Mouse (Mus musculus): ENCODE measurements at regions not wholly inside any gene's neighbourhood (a gene's known extent, or its start where the extent isn't known, plus 50 kb on each side); places are given as distances from the start of the nearest gene placed in this dataset.
A peak's percentile ranks its signal among the peaks of the same experiment; 100 is the strongest.

- Histone ChIP-seq H3K27me3 (ENCODE audit: insufficient read depth, low read length) (no peaks in the 10 kb centered on the region), H3K4me3 (ENCODE audit: low read length) (no peak overlapping the region), H3K36me3 (ENCODE audit: insufficient read depth, low read length) (no peaks in the 10 kb centered on the region), H3K4me1 (ENCODE audit: insufficient read depth, low read length) (no peaks in the 10 kb centered on the region), H3K27ac (no peak overlapping the region), H3K4me2 (ENCODE audit: low read depth, low read length) (no peak overlapping the region), H3K9ac (replicated peaks; ENCODE audit: low read length) (no peak overlapping the region), H3K9me3 (ENCODE audit: low read length) (no peaks in the 10 kb centered on the region)
- WGBS, result 87% methylated on average over 4 of the region's 4 CpGs
- ATAC-seq, result no peak
- TF ChIP-seq CTCF (IDR thresholded peaks at IDR 0.05; ENCODE audit: low read depth), result peak; percentile 25; the same call in 1 of the 2 replicates
- no peak for DNase-seq (ENCODE audit: low spot score)
Observed at GRCm38 (mm10) chr19:26445309-26445708, 159.5 kb upstream of the Smarca2 start.

- Histone ChIP-seq H3K4me2 (ENCODE audit: low read depth, low read length) (no peak overlapping the region), H3K27ac (no peak overlapping the region), H3K4me1 (ENCODE audit: insufficient read depth, low read length) (no peaks in the 10 kb centered on the region), H3K4me3 (ENCODE audit: low read length) (no peak overlapping the region), H3K9ac (replicated peaks; ENCODE audit: low read length) (no peak overlapping the region), H3K36me3 (ENCODE audit: insufficient read depth, low read length) (no peaks in the 10 kb centered on the region), H3K9me3 (ENCODE audit: low read length) (no peaks in the 10 kb centered on the region), H3K27me3 (ENCODE audit: insufficient read depth, low read length) (no peaks in the 10 kb centered on the region)
- ATAC-seq (peak; percentile 53; the same call in 1 of the 2 replicates), DNase-seq (ENCODE audit: low spot score) (peak; percentile 46)
- TF ChIP-seq CTCF (IDR thresholded peaks at IDR 0.05; ENCODE audit: low read depth), result no peak
- 52% methylated on average over 7 of the region's 7 CpGs for WGBS
Observed at GRCm38 (mm10) chr19:26447427-26448023, 157.3 kb upstream of the Smarca2 start.

- 49% methylated on average over 4 of the region's 4 CpGs for WGBS
- DNase-seq (ENCODE audit: low spot score) (no peak), ATAC-seq (no peak)
- Histone ChIP-seq H3K4me2 (ENCODE audit: low read depth, low read length) (no peak overlapping the region), H3K4me1 (ENCODE audit: insufficient read depth, low read length) (no peaks in the 10 kb centered on the region), H3K9ac (replicated peaks; ENCODE audit: low read length) (no peak overlapping the region), H3K9me3 (ENCODE audit: low read length) (no peaks in the 10 kb centered on the region), H3K36me3 (ENCODE audit: insufficient read depth, low read length) (no peaks in the 10 kb centered on the region), H3K27me3 (ENCODE audit: insufficient read depth, low read length) (no peaks in the 10 kb centered on the region), H3K4me3 (ENCODE audit: low read length) (no peak overlapping the region), H3K27ac (no peak overlapping the region)
- TF ChIP-seq CTCF (IDR thresholded peaks at IDR 0.05; ENCODE audit: low read depth), result peak; percentile 37
Observed at GRCm38 (mm10) chr19:26461712-26462111, 143.1 kb upstream of the Smarca2 start.

DNA sequence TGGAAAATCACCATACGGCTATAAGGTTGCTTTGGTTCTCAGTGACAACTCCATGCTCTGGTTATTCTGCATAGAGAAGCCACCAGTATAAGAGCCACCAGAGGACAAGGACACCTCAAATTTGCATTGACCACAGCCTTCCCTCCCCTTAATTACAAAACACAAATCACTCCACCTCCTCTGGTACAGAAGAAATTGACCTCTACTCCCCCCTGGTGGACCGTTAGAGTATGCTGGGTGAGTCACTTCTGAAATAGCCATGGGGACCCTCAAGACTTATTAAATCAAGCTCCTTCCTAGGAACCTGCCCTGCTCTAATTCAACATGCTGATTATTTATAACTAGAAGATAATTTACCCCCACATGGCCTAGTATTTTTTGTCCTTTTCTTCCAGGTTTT lies 139.6 kb upstream of the Smarca2 start:
- no peaks in the 10 kb centered on the region for H3K27me3 ChIP-seq (ENCODE audit: insufficient read depth, low read length)
- WGBS, result 48% methylated on average over 2 of the region's 2 CpGs
- no peak overlapping the region for H3K9ac ChIP-seq (replicated peaks; ENCODE audit: low read length)
- ATAC-seq (peak; percentile 59; the same call in 1 of the 2 replicates), DNase-seq (ENCODE audit: low spot score) (peak; percentile 77)
- H3K4me2 ChIP-seq (ENCODE audit: low read depth, low read length), result no peak overlapping the region
- H3K36me3 ChIP-seq (ENCODE audit: insufficient read depth, low read length), result no peaks in the 10 kb centered on the region
- peak; percentile 75 for TF ChIP-seq CTCF (IDR thresholded peaks at IDR 0.05; ENCODE audit: low read depth)
- H3K9me3 ChIP-seq (ENCODE audit: low read length), result no peaks in the 10 kb centered on the region
- H3K4me3 ChIP-seq (ENCODE audit: low read length), result no peak overlapping the region
- no peaks in the 10 kb centered on the region for H3K4me1 ChIP-seq (ENCODE audit: insufficient read depth, low read length)
- H3K27ac ChIP-seq, result no peak overlapping the region

GRCm38 (mm10) chr19:26466244-26466643 lies 138.6 kb upstream of the Smarca2 start:
- no peak for DNase-seq (ENCODE audit: low spot score)
- WGBS, result 58% methylated on average over 4 of the region's 4 CpGs

GRCm38 (mm10) chr19:26467179-26467651 lies 137.6 kb upstream of the Smarca2 start:
- Histone ChIP-seq H3K27me3 (ENCODE audit: insufficient read depth, low read length) (no peaks in the 10 kb centered on the region), H3K27ac (no peak overlapping the region), H3K36me3 (ENCODE audit: insufficient read depth, low read length) (no peaks in the 10 kb centered on the region), H3K9ac (replicated peaks; ENCODE audit: low read length) (no peak overlapping the region), H3K4me1 (ENCODE audit: insufficient read depth, low read length) (no peaks in the 10 kb centered on the region), H3K4me2 (ENCODE audit: low read depth, low read length) (no peak overlapping the region), H3K9me3 (ENCODE audit: low read length) (no peaks in the 10 kb centered on the region), H3K4me3 (ENCODE audit: low read length) (no peak overlapping the region)
- 25% methylated on average over 5 of the region's 5 CpGs for WGBS
- peak; percentile 56 for DNase-seq (ENCODE audit: low spot score)
- peak; percentile 59 for ATAC-seq
- no peak for TF ChIP-seq CTCF (IDR thresholded peaks at IDR 0.05; ENCODE audit: low read depth)

More at GRCm38 (mm10) chr19:26466244-26466643, 138.6 kb upstream of the Smarca2 start:
- Histone ChIP-seq H3K36me3 (ENCODE audit: insufficient read depth, low read length) (no peaks in the 10 kb centered on the region), H3K4me2 (ENCODE audit: low read depth, low read length) (no peak overlapping the region), H3K27ac (no peak overlapping the region), H3K27me3 (ENCODE audit: insufficient read depth, low read length) (no peaks in the 10 kb centered on the region), H3K9me3 (ENCODE audit: low read length) (no peaks in the 10 kb centered on the region), H3K9ac (replicated peaks; ENCODE audit: low read length) (no peak overlapping the region), H3K4me3 (ENCODE audit: low read length) (no peak overlapping the region), H3K4me1 (ENCODE audit: insufficient read depth, low read length) (no peaks in the 10 kb centered on the region)
- TF ChIP-seq CTCF (IDR thresholded peaks at IDR 0.05; ENCODE audit: low read depth), result no peak
- no peak for ATAC-seq

- Histone ChIP-seq H3K27me3 (ENCODE audit: insufficient read depth, low read length) (no peaks in the 10 kb centered on the region), H3K4me1 (ENCODE audit: insufficient read depth, low read length) (no peaks in the 10 kb centered on the region; the same call in 1 of the 2 replicates), H3K36me3 (ENCODE audit: insufficient read depth, low read length) (no peaks in the 10 kb centered on the region), H3K4me3 (ENCODE audit: low read length) (no peak overlapping the region), H3K9me3 (ENCODE audit: low read length) (no peaks in the 10 kb centered on the region), H3K4me2 (ENCODE audit: low read depth, low read length) (no peak overlapping the region), H3K9ac (replicated peaks; ENCODE audit: low read length) (no peak overlapping the region), H3K27ac (no peak overlapping the region)
- no peak for DNase-seq (ENCODE audit: low spot score)
- no peak for ATAC-seq
- no peak for TF ChIP-seq CTCF (IDR thresholded peaks at IDR 0.05; ENCODE audit: low read depth)
- 74% methylated on average over 1 of the region's 1 CpGs for WGBS
Observed at GRCm38 (mm10) chr19:26472659-26473058, 132.2 kb upstream of the Smarca2 start.
